In the genomic region with DNA sequence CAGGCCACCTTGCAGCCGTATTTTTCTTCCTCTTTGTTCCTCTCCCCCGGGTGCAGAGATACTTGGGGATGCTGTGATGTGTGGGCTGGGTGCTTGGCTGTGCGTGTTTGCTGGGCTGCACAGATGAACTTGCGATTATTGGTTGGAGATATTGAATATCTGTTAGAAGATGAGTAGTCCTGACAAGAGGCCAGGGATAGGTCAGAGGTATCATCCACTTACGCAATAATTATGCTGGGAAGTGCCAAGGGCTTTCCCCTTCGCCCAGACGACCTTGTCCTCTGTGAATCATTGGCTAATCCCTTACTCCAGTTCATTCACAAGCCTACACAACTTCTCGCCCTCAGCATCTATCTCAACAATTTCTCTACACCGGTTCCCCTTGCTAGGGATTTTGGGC, we compare ENCODE assay signal across 18 mouse cellular contexts.
DNase-seq lines count a peak whose midpoint lies in the region; ATAC-seq and TF ChIP-seq lines count a peak whose summit lies in the region.
"Had no signal": no experiment of that assay in that cellular context is flagged by ENCODE, and none has a peak within 500 bp of the region (broad histone marks: within the 10 kb centered on the region; RNA-seq: fewer than 3 reads in every experiment).

No protein-coding gene starts in this region.

- no peak overlapping the region for H3K9ac ChIP-seq in liver, embryonic 12.5 days
- H3K9ac ChIP-seq in intestine, postnatal 0 days (ENCODE audit: low read depth, low read length) = no peak overlapping the region

- H3K9me3 ChIP-seq in erythroblast, embryonic 14.5 days (ENCODE audit: control insufficient read depth, low read length) = no peaks in the 10 kb centered on the region
- H3K9me3 ChIP-seq in liver, embryonic 12.5 days (replicated peaks) = no peaks in the 10 kb centered on the region
- no peaks in the 10 kb centered on the region for H3K9me3 ChIP-seq in intestine, postnatal 0 days (ENCODE audit: control insufficient read depth)
- H3K9me3 ChIP-seq: embryonic facial prominence, embryonic 10.5 days; heart, embryonic 10.5 days; hindbrain, embryonic 10.5 days; limb, embryonic 10.5 days had no signal

- H3K4me3 ChIP-seq in erythroblast, embryonic 14.5 days (replicated peaks) = peak overlapping the region; percentile 42
- no peak overlapping the region for H3K4me3 ChIP-seq in liver, embryonic 12.5 days
- H3K4me3 ChIP-seq in intestine, postnatal 0 days (ENCODE audit: low read depth, low read length) = no peak overlapping the region
- H3K4me3 ChIP-seq: embryonic facial prominence, embryonic 10.5 days; heart, embryonic 10.5 days; hindbrain, embryonic 10.5 days; limb, embryonic 10.5 days had no signal

- no peaks in the 10 kb centered on the region for H3K27me3 ChIP-seq in erythroblast, embryonic 14.5 days (ENCODE audit: control insufficient read depth)
- no peaks in the 10 kb centered on the region for H3K27me3 ChIP-seq in liver, embryonic 12.5 days (replicated peaks)
- no peaks in the 10 kb centered on the region for H3K27me3 ChIP-seq in intestine, postnatal 0 days (replicated peaks; ENCODE audit: control insufficient read depth, insufficient read depth, low read length)

- no peak overlapping the region for H3K27ac ChIP-seq in liver, embryonic 12.5 days
- H3K27ac ChIP-seq in intestine, postnatal 0 days (ENCODE audit: low read depth, low read length) = no peak overlapping the region
- H3K27ac ChIP-seq: embryonic facial prominence, embryonic 10.5 days; heart, embryonic 10.5 days; hindbrain, embryonic 10.5 days; limb, embryonic 10.5 days had no signal

- ATAC-seq in erythroblast, adult 5-6 weeks (replicated peaks; ENCODE audit: low FRiP score, poor library complexity, severe bottlenecking) = no peak
- ATAC-seq in liver, embryonic 12.5 days = peak; percentile 24; the same call in 1 of the 2 replicates
- ATAC-seq in intestine, postnatal 0 days = no peak
- ATAC-seq in monocyte, adult 5-6 weeks (replicated peaks; ENCODE audit: insufficient number of reproducible peaks, low FRiP score, low TSS enrichment, poor library complexity, severe bottlenecking) = no peak
- ATAC-seq: forebrain, embryonic 14.5 days; midbrain, embryonic 16.5 days had no signal

- no peaks in the 10 kb centered on the region for H3K36me3 ChIP-seq in erythroblast, embryonic 14.5 days (ENCODE audit: control insufficient read depth)
- H3K36me3 ChIP-seq in liver, embryonic 12.5 days = no peaks in the 10 kb centered on the region
- H3K36me3 ChIP-seq in intestine, postnatal 0 days (ENCODE audit: control insufficient read depth, insufficient read depth) = no peaks in the 10 kb centered on the region

- 57% methylated on average over 9 of the region's 9 CpGs for WGBS in liver, embryonic 12.5 days (ENCODE audit: insufficient replicate concordance)
- 72% methylated on average over 9 of the region's 9 CpGs for WGBS in intestine, postnatal 0 days

- no peak for TF ChIP-seq CTCF in intestine, postnatal 0 days (IDR thresholded peaks at IDR 0.05; ENCODE audit: low read depth)

- H3K4me1 ChIP-seq in erythroblast, embryonic 14.5 days (ENCODE audit: control insufficient read depth) = no peaks in the 10 kb centered on the region
- no peaks in the 10 kb centered on the region; the same call in 1 of the 2 replicates for H3K4me1 ChIP-seq in liver, embryonic 12.5 days
- H3K4me1 ChIP-seq in intestine, postnatal 0 days (replicated peaks; ENCODE audit: control insufficient read depth, insufficient read depth, low read length) = no peaks in the 10 kb centered on the region
- H3K4me1 ChIP-seq: hindbrain, embryonic 10.5 days; limb, embryonic 10.5 days had no signal

- DNase-seq in ovary, adult 18-20 months (ENCODE audit: low spot score) = peak; percentile 33
- no peak for DNase-seq in ovary, postnatal 10 days (ENCODE audit: low spot score)
- DNase-seq: cerebellum, adult 2 months; gastrocnemius, postnatal 25 days; kidney, postnatal 4 days; lung, adult 2 months; thymus, adult 18-20 months had no signal

- H3K4me2 ChIP-seq in liver, embryonic 12.5 days = 0 out of 2 replicates have a peak overlapping the region, but pooled peaks have one; percentile 12
- H3K4me2 ChIP-seq in intestine, postnatal 0 days (replicated peaks; ENCODE audit: low read depth) = no peak overlapping the region
